Mouse (Mus musculus): Measurements from ENCODE around the gene Rbms3.

GRCm38 (mm10) chr9:117153686-117154274 is 475.9 kb downstream of the Rbms3 start:
- TF ChIP-seq CTCF (conservative IDR thresholded peaks at IDR 0.05; ENCODE audit: insufficient read depth, insufficient read length, low read depth, low read length) (no peak), POLR2A (IDR thresholded peaks at IDR 0.05; ENCODE audit: low read depth, low read length) (no peak)
